Mouse (Mus musculus) midbrain, postnatal 0 days (tissue): ENCODE measurements around the gene Zfp58. TPM values are rescaled to one million over a fixed set of nuclear protein-coding genes. Genes with fewer than 3 reads are reported as not detected.
"Not testable (repeated sequence)": the region's sequence is repeated elsewhere in the genome, so short reads cannot be mapped to it uniquely, and the experiment has no call there.

Experiments
- ATAC-seq: fragments of 200-750 bp; cut with Nextera tagmentation; 2 replicates; pipeline ENCODE4 v1.8.0; 2017; ENCODE audit warnings: moderate number of reproducible peaks, mild to moderate bottlenecking, moderate TSS enrichment, moderate library complexity; ENCODE audit not compliant: low FRiP score
- DNase-seq: peaks from one replicate; pipeline ENCODE4 v3.0.0-alpha.2; 2015; ENCODE audit warnings: low spot score
- H3K27ac ChIP-seq: fragments of 300-500 bp; sonication (generic); 2 replicates; pipeline ENCODE4 v1.5.1; 2014; ENCODE audit warnings: low read depth, mild to moderate bottlenecking, low read length, mixed read lengths
- H3K27me3 ChIP-seq: fragments of 300-500 bp; sonication (generic); 2 replicates; pipeline ENCODE4 v1.6.1; 2014; ENCODE audit warnings: low read length, control low read depth, mixed read lengths; ENCODE audit not compliant: insufficient read depth
- H3K36me3 ChIP-seq: fragments of 300-500 bp; sonication (generic); 2 replicates; pipeline ENCODE4 v1.6.1; 2014; ENCODE audit warnings: low read length, control low read depth, mixed read lengths; ENCODE audit not compliant: insufficient read depth
- H3K4me1 ChIP-seq: fragments of 300-500 bp; sonication (generic); 2 replicates; pipeline ENCODE4 v1.6.1; 2014; ENCODE audit warnings: mild to moderate bottlenecking, control low read depth, antibody characterized with exemption, low read length, mixed read lengths; ENCODE audit not compliant: insufficient read depth
- H3K4me2 ChIP-seq: fragments of 300-500 bp; sonication (generic); 2 replicates; pipeline ENCODE4 v1.6.1; 2014; ENCODE audit warnings: low read depth, mild to moderate bottlenecking, low read length, mixed read lengths; ENCODE audit not compliant: poor library complexity, severe bottlenecking
- H3K4me3 ChIP-seq: fragments of 300-500 bp; sonication (generic); 2 replicates; pipeline ENCODE4 v1.5.1; 2014; ENCODE audit warnings: low read depth, mild to moderate bottlenecking, low read length, moderate library complexity
- H3K9ac ChIP-seq: fragments of 300-500 bp; sonication (generic); replicated peaks from 2 replicates; pipeline ENCODE4 v1.6.1; 2014; ENCODE audit warnings: mild to moderate bottlenecking, low read length, moderate library complexity, mixed read lengths; ENCODE audit not compliant: poor library complexity, severe bottlenecking
- H3K9me3 ChIP-seq: fragments of 300-500 bp; sonication (generic); 2 replicates; pipeline ENCODE4 v1.6.1; 2016; ENCODE audit warnings: low read length, control low read depth
- CTCF ChIP-seq: IDR thresholded peaks from 2 replicates; pipeline ENCODE4 v1.5.1; 2016; ENCODE audit warnings: antibody characterized with exemption, mild to moderate bottlenecking
- WGBS: fragments of 180-500 bp; shearing (Covaris S2); extraction: QIAGEN DNeasy Blood & Tissue Kit; methylation state at CpG from one replicate; pipeline ENCODE4 v1.1.7; 2014; 5-methylcytosine and 5-hydroxymethylcytosine counted together
- polyA plus RNA-seq: library from polyadenylated mRNA; unstranded; fragments of >200 nt; fragmentation: Nextera tagmentation; extraction: Ambion mirVana; gene quantifications from 2 replicates; pipeline ENCODE4 v1.2.1, GENCODE M21; 2015
- total RNA-seq: library from RNA; depleted of rRNA; stranded (reverse); fragments of >200 nt; gene quantifications from 2 replicates; pipeline ENCODE4 v1.2.3, GENCODE M21; 2014

The Zfp58 gene
- total and polyA plus RNA-seq, 2 experiments from 2014 or later, result 3.8 to 4.1 TPM

DNA sequence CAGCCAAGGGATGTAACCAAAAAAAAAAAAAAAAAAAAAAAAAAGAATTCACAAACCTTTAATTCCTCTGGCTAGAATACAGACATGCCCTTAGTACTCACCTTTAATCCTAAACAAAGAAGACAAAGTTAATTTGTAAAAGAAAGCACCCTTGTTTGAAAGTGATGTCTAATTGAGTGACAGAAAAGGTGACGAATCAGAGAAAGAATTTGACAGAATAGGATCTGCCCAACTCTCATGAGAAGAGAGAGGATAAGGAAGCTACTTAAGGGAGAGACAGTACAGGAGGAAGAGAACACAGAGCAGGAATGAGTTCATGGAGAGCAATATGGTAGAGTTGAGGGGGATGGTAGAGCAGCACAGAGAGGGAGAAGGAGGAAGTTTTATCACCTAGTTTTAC is 4.7 kb downstream of the Zfp58 start:
- TF ChIP-seq CTCF, result no peak
- no peak overlapping the region for H3K4me2 ChIP-seq
- peaks cover 5% of the 10 kb centered on the region for H3K4me1 ChIP-seq
- no peak overlapping the region for H3K27ac ChIP-seq
- H3K27me3 ChIP-seq, result no peaks in the 10 kb centered on the region
- peaks cover 24% of the 10 kb centered on the region; the same call in 1 of the 2 replicates for H3K36me3 ChIP-seq
- no peak overlapping the region for H3K9ac ChIP-seq
- H3K9me3 ChIP-seq, result no peaks in the 10 kb centered on the region; the same call in 1 of the 2 replicates
- DNase-seq (no peak), ATAC-seq (no peak)
- H3K4me3 ChIP-seq, result no peak overlapping the region
- 100% methylated on average over 1 of the region's 1 CpGs for WGBS

DNA sequence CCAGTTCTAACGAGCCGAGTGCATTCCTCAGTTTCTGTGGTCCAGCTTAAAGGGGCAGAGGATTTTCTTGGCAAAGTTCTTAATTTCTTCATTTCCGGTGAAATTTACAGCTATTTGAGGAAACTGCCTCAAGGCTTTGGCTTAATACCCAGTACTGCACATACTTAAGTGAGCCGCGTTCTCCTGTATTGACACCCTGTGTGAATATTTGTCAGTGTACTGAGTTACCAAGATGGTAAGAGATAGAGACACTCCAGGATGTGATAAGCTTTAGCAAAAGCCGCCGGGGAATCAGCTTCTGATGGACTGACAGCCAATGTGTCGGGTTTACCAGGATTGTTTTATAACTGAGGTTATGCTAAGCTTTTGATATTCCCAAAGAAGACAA is 15.9 kb downstream of the Zfp58 start:
- 39% methylated on average over 8 of the region's 8 CpGs for WGBS
- H3K4me1 ChIP-seq, result no peaks in the 10 kb centered on the region
- peak overlapping the region; percentile 4; the same call in 1 of the 2 replicates for H3K27ac ChIP-seq
- no peaks in the 10 kb centered on the region for H3K9me3 ChIP-seq
- peak overlapping the region; percentile 44; the same call in 1 of the 2 replicates for H3K9ac ChIP-seq
- H3K27me3 ChIP-seq, result no peaks in the 10 kb centered on the region
- H3K4me3 ChIP-seq, result peak overlapping the region; percentile 59
- DNase-seq (no peak), ATAC-seq (peak; percentile 71)
- no peak for TF ChIP-seq CTCF
- peak overlapping the region; percentile 66 for H3K4me2 ChIP-seq
- peaks cover 13% of the 10 kb centered on the region; the same call in 1 of the 2 replicates for H3K36me3 ChIP-seq

DNA sequence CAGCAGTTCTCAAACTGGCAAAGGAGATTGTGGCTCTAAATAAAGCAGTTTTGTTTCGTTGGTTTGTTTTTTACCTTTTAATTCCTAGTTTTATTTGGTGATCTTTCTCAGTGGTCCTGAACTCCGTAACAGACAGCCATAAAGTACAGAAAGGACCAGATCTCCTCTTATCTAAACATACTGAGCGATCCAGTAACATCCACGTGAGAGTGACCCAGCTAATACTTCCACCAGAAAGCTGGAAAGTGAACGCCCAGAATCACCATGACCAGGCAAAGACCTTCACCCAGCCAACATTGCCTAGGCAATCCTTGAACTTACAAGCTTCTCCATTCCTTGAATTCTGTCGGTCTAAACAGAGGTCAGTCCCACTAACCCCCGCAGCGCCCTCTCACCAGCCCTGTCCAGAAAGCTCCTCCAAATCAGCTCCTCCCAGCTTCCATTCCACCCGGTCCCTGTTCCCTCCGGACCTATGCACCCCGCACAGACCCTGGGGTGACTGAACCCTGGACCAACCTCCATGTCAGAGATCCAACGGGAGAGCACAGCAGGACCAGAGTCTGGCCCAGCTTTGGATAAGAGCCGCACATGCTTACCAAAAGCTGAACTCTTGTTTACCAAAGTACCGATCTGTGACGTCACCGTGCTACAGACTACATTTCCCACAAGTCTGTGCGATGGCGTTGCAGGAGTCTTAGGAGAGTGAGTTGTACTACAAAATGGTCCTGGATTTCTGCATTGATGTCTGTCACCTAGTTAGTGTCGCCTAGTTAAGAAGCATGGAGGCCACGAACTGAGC is 16.5 kb downstream of the Zfp58 start, which contains the start of gene Zfp874b:
Gene Zfp874b, minus strand, starts transcription at position 634 of the 799 bp plus-strand sequence.
- Histone ChIP-seq H3K27ac (peak within 1 kb of the TSS; percentile 4; the same call in 1 of the 2 replicates), H3K9ac (peak within 1 kb of the TSS; percentile 44), H3K27me3 (no peaks in the 10 kb centered on the region), H3K4me2 (peak within 1 kb of the TSS; percentile 66), H3K9me3 (no peaks in the 10 kb centered on the region), H3K36me3 (peaks cover 11% of the 10 kb centered on the region; the same call in 1 of the 2 replicates), H3K4me3 (peak within 1 kb of the TSS; percentile 59), H3K4me1 (no peaks in the 10 kb centered on the region)
- 5% methylated on average over 20 of the region's 20 CpGs for WGBS
- DNase-seq (peak; percentile 94), ATAC-seq (peak; percentile 94)
- TF ChIP-seq CTCF, result no peak

DNA sequence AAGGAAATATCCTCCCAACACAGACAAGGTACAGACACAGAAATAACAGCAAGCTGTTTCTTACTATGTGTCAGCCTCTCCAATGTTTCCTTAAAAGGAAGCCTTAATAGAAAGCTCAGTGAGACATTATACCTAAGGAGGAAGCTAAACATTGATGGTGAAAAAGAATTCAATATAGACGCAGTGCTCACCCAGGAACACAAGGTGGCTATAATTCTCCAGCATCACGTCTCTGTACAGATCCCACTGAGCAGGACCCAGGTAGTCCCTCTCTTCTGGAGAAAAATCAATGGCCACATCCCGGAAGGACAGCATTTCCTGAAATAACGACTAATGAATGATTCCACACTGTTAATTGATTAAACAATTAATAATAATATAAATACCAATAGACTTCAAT is 18.8 kb downstream of the Zfp58 start:
- H3K36me3 ChIP-seq, result no peaks in the 10 kb centered on the region
- H3K4me2 ChIP-seq, result no peak overlapping the region
- H3K9ac ChIP-seq, result no peak overlapping the region
- H3K9me3 ChIP-seq, result no peaks in the 10 kb centered on the region
- TF ChIP-seq CTCF, result peak; percentile 27; the same call in 1 of the 2 replicates
- 64% methylated on average over 4 of the region's 4 CpGs for WGBS
- no peaks in the 10 kb centered on the region for H3K4me1 ChIP-seq
- no peak overlapping the region for H3K4me3 ChIP-seq
- H3K27me3 ChIP-seq, result no peaks in the 10 kb centered on the region
- no peak overlapping the region for H3K27ac ChIP-seq
- ATAC-seq, result no peak
- DNase-seq, result no peak

DNA sequence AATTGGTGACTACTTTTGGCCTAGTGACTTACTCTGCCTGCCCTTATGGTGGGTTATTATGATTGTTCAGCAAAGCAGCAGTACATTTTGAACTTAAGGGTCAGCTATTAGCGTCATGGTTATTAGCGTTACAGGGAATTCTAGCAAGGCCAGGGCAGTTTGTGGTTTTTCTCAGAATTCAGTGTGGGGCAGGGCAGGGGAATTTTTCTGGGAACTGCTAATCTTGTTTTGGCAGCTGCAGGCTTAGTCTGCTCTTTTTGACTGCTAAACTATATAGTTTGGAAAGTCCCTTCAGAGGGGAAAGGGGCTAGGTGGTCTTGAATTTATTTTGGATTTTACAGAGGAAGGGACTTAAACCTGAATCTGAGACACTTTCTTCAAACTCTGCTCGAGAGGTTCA is 31.1 kb downstream of the Zfp58 start:
- TF ChIP-seq CTCF, result no peak
- 82% methylated on average over 3 of the region's 3 CpGs for WGBS

DNA sequence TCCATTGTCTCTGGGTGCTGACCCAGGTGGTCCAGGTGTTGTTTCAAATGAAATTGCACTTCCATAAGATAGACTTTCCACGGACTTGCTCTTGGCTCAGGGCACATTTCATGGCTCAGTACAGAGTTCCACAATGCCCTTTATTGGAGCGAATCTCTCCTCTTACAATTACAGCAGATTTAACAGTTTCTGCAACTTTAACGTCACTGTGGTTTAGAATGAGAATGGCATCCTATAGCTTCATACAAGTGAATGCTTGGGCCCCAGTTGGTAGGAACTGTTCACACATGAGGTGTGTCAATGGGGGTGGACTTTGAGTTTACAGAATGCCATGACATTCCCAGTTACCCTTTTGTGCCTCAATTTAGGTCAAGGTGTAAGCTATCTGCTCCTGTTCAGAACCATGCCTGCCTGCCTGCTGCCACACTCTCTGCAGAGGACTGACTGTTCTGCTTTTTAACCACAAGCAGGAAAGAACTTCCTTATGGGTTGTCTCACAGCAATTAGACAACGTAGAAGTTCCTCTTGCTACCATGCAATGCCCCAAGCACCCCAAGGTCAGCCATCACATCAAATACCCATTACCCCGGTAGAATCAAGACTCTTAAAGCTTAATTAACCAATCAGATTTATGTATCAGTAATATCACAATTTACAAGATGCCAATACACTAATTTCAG is 36.7 kb downstream of the Zfp58 start:
- H3K27me3 ChIP-seq, ATAC-seq, H3K9me3 ChIP-seq, H3K4me2 ChIP-seq, H3K36me3 ChIP-seq, H3K9ac ChIP-seq, H3K4me3 ChIP-seq, H3K4me1 ChIP-seq, H3K27ac ChIP-seq, DNase-seq: not testable (repeated sequence)
- WGBS, result 85% methylated on average over 2 of the region's 5 CpGs

More for the DNA sequence above, 31.1 kb downstream of the Zfp58 start:
- Histone ChIP-seq H3K36me3 (peaks cover 11% of the 10 kb centered on the region), H3K9ac (no peak overlapping the region), H3K4me2 (no peak overlapping the region), H3K4me1 (no peaks in the 10 kb centered on the region), H3K27me3 (no peaks in the 10 kb centered on the region), H3K27ac (no peak overlapping the region), H3K4me3 (no peak overlapping the region), H3K9me3 (peaks cover 9% of the 10 kb centered on the region)
- ATAC-seq, result no peak
- DNase-seq, result no peak
